16 mouse cellular contexts compared by ENCODE assay signal in genomic region chr5:114686726-114687210, GRCm38 (mm10).
"Had no signal": no experiment of that assay in that cellular context is flagged by ENCODE, and none has a peak within 500 bp of the region (broad histone marks: within the 10 kb centered on the region; RNA-seq: fewer than 3 reads in every experiment).

No protein-coding gene starts in this region.

- H3K36me3 ChIP-seq: kidney, embryonic 15.5 days; midbrain, embryonic 15.5 days; neural tube, embryonic 13.5 days; stomach, embryonic 15.5 days had no signal

- H3K9ac ChIP-seq: kidney, embryonic 15.5 days; liver, embryonic 14.5 days; midbrain, embryonic 15.5 days; neural tube, embryonic 13.5 days; stomach, embryonic 15.5 days had no signal

- H3K4me2 ChIP-seq: kidney, embryonic 15.5 days; midbrain, embryonic 11.5 days; midbrain, embryonic 15.5 days; neural tube, embryonic 13.5 days; stomach, embryonic 15.5 days had no signal

- DNase-seq: kidney, adult 2 months; kidney, postnatal 25 days; retina, postnatal 1 day; right cerebral cortex, postnatal 4 days; spleen, adult 18-20 months; thymus, postnatal 4 days had no signal

- ATAC-seq: intestine, embryonic 16.5 days; midbrain, embryonic 15.5 days had no signal

- H3K27ac ChIP-seq: kidney, embryonic 15.5 days; left cerebral cortex, adult 2 months; liver, embryonic 14.5 days; macrophage; midbrain, embryonic 15.5 days; neural tube, embryonic 13.5 days; stomach, embryonic 15.5 days had no signal

- H3K9me3 ChIP-seq: kidney, embryonic 15.5 days; megakaryocyte, embryonic 14.5 days; midbrain, embryonic 15.5 days; neural tube, embryonic 13.5 days; stomach, embryonic 15.5 days had no signal

- H3K4me3 ChIP-seq: kidney, embryonic 15.5 days; left cerebral cortex, adult 2 months; megakaryocyte, embryonic 14.5 days; midbrain, embryonic 15.5 days; neural tube, embryonic 13.5 days; stomach, embryonic 15.5 days had no signal

- H3K27me3 ChIP-seq: kidney, embryonic 15.5 days; megakaryocyte, embryonic 14.5 days; midbrain, embryonic 15.5 days; neural tube, embryonic 13.5 days; stomach, embryonic 15.5 days had no signal
